Mouse (Mus musculus): ENCODE results near the gene Hist1h2ak. TPM values are rescaled to one million over a fixed set of nuclear protein-coding genes. Genes with fewer than 3 reads are reported as not detected.
"Not testable (repeated sequence)": the region's sequence is repeated elsewhere in the genome, so short reads cannot be mapped to it uniquely, and the experiment has no call there.

Gene Hist1h2ak
- total and polyA plus RNA-seq, 3 experiments = 0.62 to 4.2 (median 1.3) TPM

- Histone ChIP-seq H3K4me1 (ENCODE audit: control insufficient read depth, insufficient read depth, low read length) (peaks cover 2% of the 10 kb centered on the region; the same call in 1 of the 2 replicates), H3K79me2 (replicated peaks; ENCODE audit: control insufficient read depth, insufficient read depth, low read length) (0 out of 2 replicates have a peak, but pooled peaks cover 1% of the 10 kb centered on the region), H3K4me3 (peak overlapping the region; percentile 77), H3K36me3 (ENCODE audit: control insufficient read depth, insufficient read depth, low read length) (no peaks in the 10 kb centered on the region), H3K27ac (peak overlapping the region; percentile 83), H3K27me3 (ENCODE audit: control insufficient read depth, insufficient read depth, low read length) (no peaks in the 10 kb centered on the region), H3K9ac (ENCODE audit: low read depth, low read length) (peak overlapping the region; percentile 85)
- DNase-seq = peak; percentile 65 to 74
- no peak for TF ChIP-seq EP300 (IDR thresholded peaks at IDR 0.05; ENCODE audit: insufficient read depth, low read depth, low read length)
- TF ChIP-seq CTCF (IDR thresholded peaks at IDR 0.05) = no peak
- TF ChIP-seq POLR2A (IDR thresholded peaks at IDR 0.05; ENCODE audit: insufficient read depth, low read depth, low read length) = peak; percentile 43
- WGBS = 5% methylated on average over 33 of the region's 33 CpGs
- intact Hi-C loops (cut with DNase I) = loop anchor here (2.0 to 5.0 kb wide), 3 partner anchors 28 to 263 kb away; partner anchors contain the start of genes Hist1h2ag, Hist1h2bj, Hist1h4i and Hist1h4k
Measured at GRCm38 (mm10) chr13:21778814-21779766, 25.5 kb upstream of the Hist1h2ak start.

GRCm38 (mm10) chr13:21755707-21756106, 2.1 kb upstream of the Hist1h2ak start:
- TF ChIP-seq CTCF (IDR thresholded peaks at IDR 0.05) (no peak), POLR2A (IDR thresholded peaks at IDR 0.05; ENCODE audit: insufficient read depth, low read depth, low read length) (no peak), EP300 (IDR thresholded peaks at IDR 0.05; ENCODE audit: insufficient read depth, low read depth, low read length) (no peak)
- WGBS = 79% methylated on average over 1 of the region's 1 CpGs
- no peaks in the 10 kb centered on the region for H3K27me3 ChIP-seq (ENCODE audit: control insufficient read depth, insufficient read depth, low read length)
- no peaks in the 10 kb centered on the region for H3K79me2 ChIP-seq (replicated peaks; ENCODE audit: control insufficient read depth, insufficient read depth, low read length)
- no peak overlapping the region for H3K4me3 ChIP-seq
- intact Hi-C loops (cut with DNase I) = loop anchor here (10.0 kb wide), 3 partner anchors 289 to 1979 kb away; partner anchors contain the start of genes Hist1h1c, Hist1h2ac, Hist1h2ag and Hist1h2bc
- no peak for DNase-seq
- no peak overlapping the region for H3K9ac ChIP-seq (ENCODE audit: low read depth, low read length)
- no peak overlapping the region for H3K27ac ChIP-seq
- no peaks in the 10 kb centered on the region; the same call in 1 of the 2 replicates for H3K4me1 ChIP-seq (ENCODE audit: control insufficient read depth, insufficient read depth, low read length)
- H3K36me3 ChIP-seq (ENCODE audit: control insufficient read depth, insufficient read depth, low read length) = no peaks in the 10 kb centered on the region

GRCm38 (mm10) chr13:21754294-21755001, 821 bp upstream of the Hist1h2ak start:
- not testable (repeated sequence) for H3K79me2 ChIP-seq (replicated peaks; ENCODE audit: control insufficient read depth, insufficient read depth, low read length); H3K27ac ChIP-seq; H3K4me1 ChIP-seq (ENCODE audit: control insufficient read depth, insufficient read depth, low read length); H3K27me3 ChIP-seq (ENCODE audit: control insufficient read depth, insufficient read depth, low read length); H3K36me3 ChIP-seq (ENCODE audit: control insufficient read depth, insufficient read depth, low read length); DNase-seq
- Histone ChIP-seq H3K4me3 (peak overlapping the region; percentile 40), H3K9ac (ENCODE audit: low read depth, low read length) (peak overlapping the region; percentile 38; the same call in 1 of the 2 replicates)
- WGBS = 4% methylated on average over 15 of the region's 26 CpGs
- intact Hi-C loops (cut with DNase I) = loop anchor here (10.0 kb wide), 3 partner anchors 290 to 1980 kb away; partner anchors contain the start of genes Hist1h1c, Hist1h2ac, Hist1h2ag and Hist1h2bc

- WGBS = 9% methylated on average over 10 of the region's 10 CpGs
- no peak for TF ChIP-seq EP300 (IDR thresholded peaks at IDR 0.05; ENCODE audit: insufficient read depth, low read depth, low read length)
- TF ChIP-seq CTCF (IDR thresholded peaks at IDR 0.05) = no peak
- no peak for TF ChIP-seq POLR2A (IDR thresholded peaks at IDR 0.05; ENCODE audit: insufficient read depth, low read depth, low read length)
- H3K9ac ChIP-seq (ENCODE audit: low read depth, low read length) = peak overlapping the region; percentile 77
- DNase-seq = no peak
- no peaks in the 10 kb centered on the region for H3K79me2 ChIP-seq (replicated peaks; ENCODE audit: control insufficient read depth, insufficient read depth, low read length)
- peak overlapping the region; percentile 56; the same call in 1 of the 2 replicates for H3K27ac ChIP-seq
- H3K4me1 ChIP-seq (ENCODE audit: control insufficient read depth, insufficient read depth, low read length) = no peaks in the 10 kb centered on the region; the same call in none of the 2 replicates
- H3K27me3 ChIP-seq (ENCODE audit: control insufficient read depth, insufficient read depth, low read length) = no peaks in the 10 kb centered on the region
- H3K4me3 ChIP-seq = peak overlapping the region; percentile 60
- peaks cover 2% of the 10 kb centered on the region; the same call in 1 of the 2 replicates for H3K36me3 ChIP-seq (ENCODE audit: control insufficient read depth, insufficient read depth, low read length)
- intact Hi-C loops (cut with DNase I) = loop anchor here (2.0 to 10.0 kb wide), 4 partner anchors 34 to 1982 kb away; partner anchors contain the start of genes Hist1h1c, Hist1h2ac, Hist1h2ag and Hist1h2an
Measured at GRCm38 (mm10) chr13:21753051-21753523, 540 bp downstream of the Hist1h2ak start.

GRCm38 (mm10) chr13:21752356-21752755, 1.3 kb downstream of the Hist1h2ak start:
- intact Hi-C loops (cut with DNase I) = loop anchor here (2.0 to 10.0 kb wide), 4 partner anchors 34 to 1982 kb away; partner anchors contain the start of genes Hist1h1c, Hist1h2ac, Hist1h2ag and Hist1h2an
- H3K9ac ChIP-seq (ENCODE audit: low read depth, low read length) = no peak overlapping the region

More at GRCm38 (mm10) chr13:21752356-21752755, 1.3 kb downstream of the Hist1h2ak start:
- Histone ChIP-seq H3K27me3 (ENCODE audit: control insufficient read depth, insufficient read depth, low read length) (no peaks in the 10 kb centered on the region), H3K79me2 (replicated peaks; ENCODE audit: control insufficient read depth, insufficient read depth, low read length) (no peaks in the 10 kb centered on the region), H3K36me3 (ENCODE audit: control insufficient read depth, insufficient read depth, low read length) (peaks cover 2% of the 10 kb centered on the region; the same call in 1 of the 2 replicates), H3K4me1 (ENCODE audit: control insufficient read depth, insufficient read depth, low read length) (no peaks in the 10 kb centered on the region; the same call in none of the 2 replicates), H3K27ac (no peak overlapping the region), H3K4me3 (no peak overlapping the region)
- no peak for DNase-seq
- WGBS = 50% methylated on average over 3 of the region's 3 CpGs
- TF ChIP-seq EP300 (IDR thresholded peaks at IDR 0.05; ENCODE audit: insufficient read depth, low read depth, low read length) (no peak), POLR2A (IDR thresholded peaks at IDR 0.05; ENCODE audit: insufficient read depth, low read depth, low read length) (no peak), CTCF (IDR thresholded peaks at IDR 0.05) (no peak)

All from heart, adult 2 months (tissue).